Mouse (Mus musculus) lung, postnatal 0 days (tissue): ENCODE results near the gene Gm21560.
"Not testable (repeated sequence)": the region's sequence is repeated elsewhere in the genome, so short reads cannot be mapped to it uniquely, and the experiment has no call there.

Experiments used
- CTCF ChIP-seq: IDR thresholded peaks from 2 replicates; pipeline ENCODE4 v1.5.1; 2016; ENCODE audit warnings: antibody characterized with exemption, mild to moderate bottlenecking
- EP300 ChIP-seq: IDR thresholded peaks from 2 replicates; pipeline ENCODE4 v1.6.1; 2016; ENCODE audit warnings: antibody characterized with exemption, mild to moderate bottlenecking, control low read depth

DNA sequence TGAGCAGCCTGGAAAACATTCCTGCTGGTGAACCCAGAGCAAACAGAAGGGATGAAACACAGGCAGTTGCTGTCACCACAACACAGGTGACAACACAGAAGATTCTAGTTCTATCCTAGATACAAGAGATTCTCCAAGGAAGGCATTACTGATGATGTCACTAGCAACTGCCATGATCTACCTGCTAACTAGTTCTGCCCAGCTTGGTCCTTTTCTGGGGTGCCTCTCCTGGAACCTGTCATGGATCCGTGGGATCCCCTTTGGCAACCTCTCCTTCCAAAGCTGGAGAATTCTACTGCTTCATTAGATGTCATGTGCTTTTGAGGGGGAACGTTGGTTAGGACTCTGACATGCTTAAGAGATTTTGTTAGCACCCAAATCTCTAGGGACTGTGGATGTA lies at the start of gene Gm21560:
- not testable (repeated sequence) for TF ChIP-seq CTCF, EP300
